Mouse (Mus musculus) brown adipose tissue, adult 24 weeks (tissue): ENCODE measurements around the gene Il33. TPM values are rescaled to one million over a fixed set of nuclear protein-coding genes. Genes with fewer than 3 reads are reported as not detected.

ENCODE experiments used
- H3K27ac ChIP-seq: fragments of 200-500 bp; replicated peaks from 2 replicates; pipeline ENCODE4 v1.5.1; 2012; ENCODE audit warnings: low read depth, mild to moderate bottlenecking, low read length
- H3K4me1 ChIP-seq: fragments of 200-500 bp; 2 replicates; pipeline ENCODE4 v1.6.1; 2012; ENCODE audit warnings: low read length, mixed read lengths; ENCODE audit not compliant: control insufficient read depth, insufficient read depth, insufficient read length
- H3K4me3 ChIP-seq: fragments of 200-500 bp; 2 replicates; pipeline ENCODE4 v1.5.1; 2012; ENCODE audit warnings: low read depth, mild to moderate bottlenecking, low read length, moderate library complexity; ENCODE audit not compliant: insufficient read depth
- polyA plus RNA-seq: library from polyadenylated mRNA; stranded (reverse); fragments of >200 nt; gene quantifications from 2 replicates; pipeline ENCODE4 v1.2.4, GENCODE M21; 2012; ENCODE audit not compliant: missing spikeins, insufficient read depth, insufficient read length

Gene Il33
- polyA plus RNA-seq, 1 experiment = 7.2 TPM

DNA sequence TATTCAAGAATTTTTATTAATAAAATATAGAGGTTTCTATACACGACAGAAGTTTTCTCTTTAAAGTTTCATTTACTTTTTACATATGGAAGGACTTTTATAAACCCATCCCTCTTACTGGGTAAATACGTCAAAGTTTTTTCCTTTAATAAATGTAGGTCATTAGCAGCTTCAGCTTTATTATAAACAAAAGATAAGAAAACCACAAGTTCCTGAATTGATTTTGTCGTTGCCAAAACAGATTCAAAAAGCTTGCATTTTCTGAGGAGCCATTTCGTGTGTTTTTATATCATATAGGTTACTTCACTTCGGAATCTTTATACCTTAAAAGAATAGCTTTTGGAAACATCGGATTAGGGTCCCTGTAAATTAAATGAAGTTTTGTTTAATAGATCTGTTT lies 76.6 kb downstream of the Il33 start:
- no peak overlapping the region for H3K4me3 ChIP-seq

DNA sequence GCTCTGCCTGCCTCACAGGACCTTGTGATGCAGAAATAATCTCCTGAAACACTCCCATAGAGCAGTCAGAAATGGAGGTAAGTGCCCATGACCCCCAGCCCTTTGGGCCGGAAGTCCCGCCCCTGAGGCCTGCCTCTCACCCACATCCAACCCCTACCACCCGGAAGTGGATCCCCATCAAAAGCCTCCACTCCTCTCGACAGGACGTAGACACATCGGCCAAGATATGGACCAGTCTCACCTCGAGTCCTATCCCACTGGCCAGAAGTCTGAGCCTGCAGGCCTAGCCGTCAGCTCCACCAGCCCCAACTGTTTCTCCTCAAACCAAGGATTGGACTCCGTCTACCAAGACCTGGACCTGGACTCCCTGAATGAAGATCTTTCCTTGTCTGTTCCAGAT lies 78.7 kb downstream of the Il33 start, which contains the start of gene Trpd52l3:
TSS of gene Trpd52l3 (plus strand) at position 170 of the 400 bp plus-strand sequence.
- Histone ChIP-seq H3K27ac (no peak within 1 kb of the TSS), H3K4me3 (no peak within 1 kb of the TSS), H3K4me1 (no peaks in the 10 kb centered on the region)

More for the DNA sequence above, 76.6 kb downstream of the Il33 start:
- H3K4me1 ChIP-seq = no peaks in the 10 kb centered on the region
- no peak overlapping the region for H3K27ac ChIP-seq

DNA sequence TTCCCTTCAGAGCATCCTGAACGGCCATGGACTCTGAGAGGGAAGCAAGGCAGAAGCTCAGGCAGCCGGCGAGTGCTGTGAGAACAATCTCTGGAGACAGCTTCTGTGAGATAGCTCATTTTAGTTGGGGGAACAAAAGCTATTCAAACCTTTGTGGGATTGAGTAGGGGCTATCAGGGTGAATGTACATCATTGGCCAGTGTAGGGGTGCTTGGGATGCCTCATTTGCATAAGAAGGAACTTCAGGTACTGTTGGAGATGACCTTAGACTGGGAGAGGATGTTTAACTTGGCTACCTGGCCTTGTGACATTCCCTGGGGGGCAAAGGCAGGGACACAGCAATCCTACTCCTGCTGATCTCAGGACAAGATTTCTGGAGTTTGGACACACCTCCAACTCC lies 81.5 kb downstream of the Il33 start:
- H3K27ac ChIP-seq = no peak overlapping the region
- no peaks in the 10 kb centered on the region for H3K4me1 ChIP-seq
- H3K4me3 ChIP-seq = no peak overlapping the region

Other genes with a start within 250 kb of the Il33 start
- not detected in 2 replicates for gene Mlana, start 227.3 kb upstream of the Il33 start, polyA plus RNA-seq
- 7.3 and 11.4 TPM in 2 replicates for gene 9930021J03Rik, start 119.1 kb upstream of the Il33 start, polyA plus RNA-seq
- 7.3 and 12.5 TPM in 2 replicates for gene Ranbp6, start 112.1 kb upstream of the Il33 start, polyA plus RNA-seq
- not detected in 2 replicates for gene Trpd52l3, start 78.7 kb downstream of the Il33 start, polyA plus RNA-seq
- 13.2 and 19.0 TPM in 2 replicates for gene Uhrf2, start 105.4 kb downstream of the Il33 start, polyA plus RNA-seq